Mouse (Mus musculus) adipose tissue, adult 10 weeks (tissue): ENCODE results near the gene Ccl25. TPM values are rescaled to one million over a fixed set of nuclear protein-coding genes. Genes with fewer than 3 reads are reported as not detected.

Experiments used
- polyA plus RNA-seq: library from polyadenylated mRNA; stranded (reverse); fragments of 350-450 nt; fragmentation: Illumina TruSeq; extraction: RNeasy Lipid Tissue Mini Kit (QIAGEN cat#74804); gene quantifications from one replicate; pipeline ENCODE4 v1.2.3, GENCODE M21; 2014; ENCODE audit warnings: low read depth, low replicate concordance

Gene Ccl25
- polyA plus RNA-seq, result 11.1 TPM

DNA sequence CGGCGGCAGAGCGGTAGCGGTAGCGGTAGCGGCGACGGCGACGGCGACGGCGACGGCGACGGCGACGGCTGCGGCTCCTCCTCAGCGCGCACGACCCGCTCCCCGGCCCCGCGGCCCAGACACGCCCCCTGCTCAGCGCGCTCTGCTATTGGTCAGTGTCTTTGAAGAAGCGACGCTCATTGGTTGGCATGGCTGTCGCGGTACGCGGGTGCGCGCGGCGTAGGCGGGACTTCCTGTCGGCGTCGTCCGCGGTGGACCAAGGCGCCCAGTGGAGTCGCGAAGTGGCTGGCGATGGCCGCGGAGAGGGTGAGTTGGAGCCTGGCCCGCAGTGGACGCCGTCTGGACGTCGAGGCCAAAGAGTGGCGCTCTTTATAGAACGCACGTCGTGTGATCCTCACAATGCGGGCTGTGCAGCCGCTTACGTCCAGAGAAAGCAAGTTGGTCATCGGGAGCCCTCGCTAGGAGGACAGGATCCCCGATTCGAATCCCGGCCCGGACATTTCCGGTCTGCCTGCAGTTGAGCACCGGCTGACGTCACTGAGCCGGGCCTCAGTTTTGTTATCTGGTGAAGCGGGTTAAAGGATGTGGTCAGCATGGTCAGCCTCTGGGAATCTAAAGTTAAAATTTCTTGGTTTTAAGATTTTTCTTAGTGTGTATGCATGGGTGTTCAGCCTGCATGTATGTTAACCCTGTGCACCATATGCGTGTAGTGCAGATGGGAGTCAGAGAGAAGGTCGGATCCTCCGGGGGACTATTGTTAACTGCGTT, at the start of gene Ccl25, which contains the start of gene Elavl1:
Gene Ccl25, plus strand, starts transcription at position 228 of the 768 bp plus-strand sequence.
Gene Elavl1, minus strand, starts transcription at position 431 of the 768 bp plus-strand sequence.

DNA sequence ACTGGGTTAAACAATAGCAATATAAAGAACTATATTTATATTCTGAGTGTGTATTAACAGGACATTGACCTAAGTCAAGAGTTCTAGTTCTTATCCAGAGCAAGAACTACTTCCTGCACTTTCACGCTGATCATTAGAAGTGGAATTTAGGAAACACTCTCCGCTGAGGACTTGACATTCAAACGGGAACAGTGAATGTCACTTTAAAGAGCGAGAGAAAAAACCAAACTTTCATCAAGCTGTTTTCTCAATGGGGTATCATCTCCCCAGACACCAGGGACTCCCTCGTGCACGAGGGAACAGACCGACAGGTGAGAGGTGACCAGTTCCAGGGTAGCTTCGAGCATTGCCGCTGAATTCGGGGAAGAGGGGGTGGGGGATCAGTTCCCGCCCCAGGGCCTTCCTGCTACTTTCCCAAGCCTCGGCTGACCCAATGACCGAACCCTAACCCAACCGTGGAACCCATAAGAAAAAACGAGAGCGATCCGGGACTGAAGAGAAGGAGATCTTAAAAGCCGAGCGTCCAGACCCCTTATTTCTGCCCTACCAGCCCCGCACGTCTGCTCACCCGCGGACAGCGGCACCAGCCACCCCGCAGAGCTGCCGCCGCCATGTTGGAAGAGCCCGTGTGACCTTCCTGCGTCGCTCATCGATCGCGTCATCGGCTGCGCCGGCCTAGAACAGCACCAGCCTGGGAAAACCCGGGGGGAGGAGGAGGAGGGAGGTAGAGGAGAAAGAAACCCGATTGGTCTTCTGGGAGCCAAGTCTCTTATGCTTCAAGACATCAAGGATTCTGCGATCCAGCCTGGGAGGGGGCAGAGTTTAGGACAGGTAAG, 49.5 kb upstream of the Ccl25 start, which contains the start of gene Timm44:
Gene Timm44, minus strand, starts transcription at position 639 of the 836 bp plus-strand sequence.

Other genes starting within 250 kb of the Ccl25 start
- 46.3 TPM for gene Cd209f, start 219.4 kb upstream of the Ccl25 start, polyA plus RNA-seq
- gene Cd209g, start 191.1 kb upstream of the Ccl25 start, polyA plus RNA-seq, result 17.3 TPM
- gene Evi5l, start 158.6 kb upstream of the Ccl25 start, polyA plus RNA-seq, result 28.6 TPM
- 0.19 TPM for gene Prr36, start 107.8 kb upstream of the Ccl25 start, polyA plus RNA-seq
- gene Lrrc8e, start 98.4 kb upstream of the Ccl25 start, polyA plus RNA-seq, result 5.9 TPM
- 47.0 TPM for gene Map2k7, start 86.5 kb upstream of the Ccl25 start, polyA plus RNA-seq
- 2.6 TPM for gene Gm49320, start 86.3 kb upstream of the Ccl25 start, polyA plus RNA-seq
- 12.5 TPM for gene Tgfbr3l, start 77.0 kb upstream of the Ccl25 start, polyA plus RNA-seq
- 31.7 TPM for gene Snapc2, start 72.1 kb upstream of the Ccl25 start, polyA plus RNA-seq
- 21.8 TPM for gene Ctxn1, start 65.9 kb upstream of the Ccl25 start, polyA plus RNA-seq
- 50.4 TPM for gene Timm44, start 49.3 kb upstream of the Ccl25 start, polyA plus RNA-seq
- gene Elavl1, start 203 bp downstream of the Ccl25 start, polyA plus RNA-seq, result 31.8 TPM
- 33.8 TPM for gene Cers4, start 167.8 kb downstream of the Ccl25 start, polyA plus RNA-seq